Mouse (Mus musculus): ENCODE measurements around the gene Tfb2m.

- TF ChIP-seq CTCF (IDR thresholded peaks at IDR 0.05; ENCODE audit: low read depth), result no peak
- TF ChIP-seq EP300 (IDR thresholded peaks at IDR 0.05; ENCODE audit: low read depth), result no peak
These were observed 6.7 kb upstream of the Tfb2m start for GRCm38 (mm10) chr1:179552751-179553150.

Data from heart, postnatal 0 days (tissue).